Mouse (Mus musculus) gastrocnemius, adult 8-10 months (tissue): ENCODE measurements at regions not wholly inside any gene's neighbourhood (a gene's known extent, or its start where the extent isn't known, plus 50 kb on each side); places are given as distances from the start of the nearest gene placed in this dataset.

Experiments used
- DNase-seq, 2 experiments: peaks; one replicate each; pipeline ENCODE4 v3.0.0; 2022; ENCODE audit warnings: low spot score in 2 of 2

- no peak for DNase-seq
Observed at GRCm38 (mm10) chr8:44765194-44765593, 170.1 kb upstream of the Fat1 start.

- DNase-seq = no peak
Observed at GRCm38 (mm10) chr8:44765677-44766076, 169.6 kb upstream of the Fat1 start.

GRCm38 (mm10) chr8:44766111-44766873 lies 169.0 kb upstream of the Fat1 start:
- no peak for DNase-seq

GRCm38 (mm10) chr8:44767271-44767670 lies 168.0 kb upstream of the Fat1 start:
- DNase-seq = no peak

GRCm38 (mm10) chr8:44779212-44779611 lies 156.0 kb upstream of the Fat1 start:
- no peak for DNase-seq

- no peak for DNase-seq
Observed at GRCm38 (mm10) chr8:44782421-44782820, 152.8 kb upstream of the Fat1 start.

GRCm38 (mm10) chr8:44785161-44785560 lies 150.1 kb upstream of the Fat1 start:
- no peak for DNase-seq

GRCm38 (mm10) chr8:44786740-44787139 lies 148.5 kb upstream of the Fat1 start:
- DNase-seq = no peak

- DNase-seq = no peak
Observed at GRCm38 (mm10) chr8:44788290-44788689, 147.0 kb upstream of the Fat1 start.

GRCm38 (mm10) chr8:44799513-44799912 lies 135.7 kb upstream of the Fat1 start:
- no peak for DNase-seq

- DNase-seq = no peak
Observed at GRCm38 (mm10) chr8:44800827-44801273, 134.4 kb upstream of the Fat1 start.

GRCm38 (mm10) chr8:44801604-44802206 lies 133.5 kb upstream of the Fat1 start:
- DNase-seq = no peak

- DNase-seq = no peak
Observed at GRCm38 (mm10) chr8:44802331-44802730, 132.9 kb upstream of the Fat1 start.

- DNase-seq = no peak
Observed at GRCm38 (mm10) chr8:44804414-44805178, 130.7 kb upstream of the Fat1 start.

GRCm38 (mm10) chr8:44805179-44805815 lies 129.9 kb upstream of the Fat1 start:
- DNase-seq = no peak

GRCm38 (mm10) chr8:44812360-44812759 lies 122.9 kb upstream of the Fat1 start:
- DNase-seq = no peak

- DNase-seq = no peak
Observed at GRCm38 (mm10) chr8:44817532-44818157, 117.6 kb upstream of the Fat1 start.

GRCm38 (mm10) chr8:44819270-44819669 lies 116.0 kb upstream of the Fat1 start:
- no peak for DNase-seq

GRCm38 (mm10) chr8:44819691-44820090 lies 115.6 kb upstream of the Fat1 start:
- no peak for DNase-seq

GRCm38 (mm10) chr8:44825183-44825757 lies 110.0 kb upstream of the Fat1 start:
- DNase-seq = no peak

- DNase-seq = peak in 1 of 2 experiments; percentile 9
Observed at GRCm38 (mm10) chr8:44826936-44827335, 108.3 kb upstream of the Fat1 start.
